Mouse (Mus musculus): ENCODE results near the gene Fgf12. TPM values are rescaled to one million over a fixed set of nuclear protein-coding genes. Genes with fewer than 3 reads are reported as not detected.

The Fgf12 gene
- polyA plus RNA-seq, 1 experiment from 2014 or later: 79.8 TPM

DNA sequence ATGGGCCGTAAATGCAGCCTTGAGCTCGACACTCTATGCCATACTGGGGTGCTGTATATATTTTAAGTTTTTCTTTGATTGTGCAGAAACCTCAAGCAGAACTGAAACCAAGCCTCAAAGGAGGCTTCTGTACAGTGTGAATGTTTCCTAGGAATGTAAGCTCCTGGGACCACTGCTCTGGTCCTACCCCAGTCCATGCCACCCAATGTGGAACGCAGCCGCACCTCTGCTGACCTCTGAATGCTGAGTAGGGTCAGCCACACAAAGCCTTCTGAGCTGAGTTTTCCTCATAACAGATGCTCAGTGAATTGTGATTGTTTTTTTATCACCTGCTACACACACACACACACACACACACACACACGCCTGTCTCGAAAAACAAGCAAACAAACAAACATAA lies 160.4 kb downstream of the Fgf12 start:
- Histone ChIP-seq H3K4me1 (ENCODE audit: control insufficient read depth, insufficient read depth, low read length) (no peaks in the 10 kb centered on the region), H3K4me2 (ENCODE audit: low read depth, low read length) (no peak overlapping the region), H3K27me3 (ENCODE audit: control insufficient read depth, insufficient read depth, low read length) (no peaks in the 10 kb centered on the region), H3K27ac (ENCODE audit: low read depth, low read length) (no peak overlapping the region), H3K9me3 (ENCODE audit: control insufficient read depth, low read length) (no peaks in the 10 kb centered on the region), H3K4me3 (ENCODE audit: low read depth, low read length) (no peak overlapping the region), H3K36me3 (ENCODE audit: control insufficient read depth, insufficient read depth, low read length) (no peaks in the 10 kb centered on the region), H3K9ac (replicated peaks; ENCODE audit: low read depth, low read length) (no peak overlapping the region)
- no peak for ATAC-seq (ENCODE audit: low read depth)
- 91% methylated on average over 6 of the region's 6 CpGs for WGBS

DNA sequence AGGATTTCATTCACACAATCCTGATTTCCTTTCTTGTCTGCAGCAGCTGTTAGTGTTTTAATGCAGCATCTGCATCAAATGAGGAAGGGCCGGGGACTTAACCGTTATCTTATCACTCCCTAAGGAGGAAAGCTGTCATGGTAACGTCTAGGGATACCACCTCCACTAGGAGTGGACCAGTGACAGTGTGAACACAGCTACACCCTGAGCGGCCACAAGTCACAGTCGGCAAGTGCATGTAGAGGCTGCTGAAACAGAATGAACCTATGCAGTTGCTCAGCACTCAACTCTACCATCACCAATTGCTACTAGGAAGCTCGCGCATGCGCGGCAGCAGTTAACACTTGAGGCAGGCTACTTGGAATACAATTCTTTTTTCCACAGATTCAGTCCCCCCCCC lies 161.3 kb downstream of the Fgf12 start:
- ATAC-seq (ENCODE audit: low read depth): no peak

DNA sequence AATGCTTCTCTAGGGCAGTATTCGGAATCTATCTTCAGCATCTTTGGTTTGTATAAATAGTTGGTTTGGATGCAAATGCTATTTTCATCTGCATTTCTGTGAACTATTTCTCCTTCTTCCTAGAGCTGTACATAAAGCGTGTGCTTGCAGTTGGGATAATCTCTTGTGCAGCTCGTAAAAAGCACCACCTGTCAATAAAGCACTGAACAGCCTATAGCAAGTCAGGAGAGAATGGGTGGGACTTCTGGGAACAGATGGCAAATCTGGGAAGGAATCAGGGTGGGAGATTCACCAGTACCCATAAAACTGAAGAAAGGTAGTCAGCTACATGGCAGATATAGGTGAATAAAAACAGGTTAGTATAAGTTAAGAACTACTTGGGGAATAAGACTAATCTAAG lies 180.7 kb downstream of the Fgf12 start:
- WGBS: 64% methylated on average over 3 of the region's 3 CpGs
- H3K27me3 ChIP-seq (ENCODE audit: control insufficient read depth, insufficient read depth, low read length): no peaks in the 10 kb centered on the region
- H3K36me3 ChIP-seq (ENCODE audit: control insufficient read depth, insufficient read depth, low read length): no peaks in the 10 kb centered on the region
- ATAC-seq (ENCODE audit: low read depth): no peak
- no peaks in the 10 kb centered on the region for H3K4me1 ChIP-seq (ENCODE audit: control insufficient read depth, insufficient read depth, low read length)
- H3K27ac ChIP-seq (ENCODE audit: low read depth, low read length): no peak overlapping the region
- no peak overlapping the region for H3K4me2 ChIP-seq (ENCODE audit: low read depth, low read length)
- no peak overlapping the region for H3K4me3 ChIP-seq (ENCODE audit: low read depth, low read length)
- no peak overlapping the region for H3K9ac ChIP-seq (replicated peaks; ENCODE audit: low read depth, low read length)
- H3K9me3 ChIP-seq (ENCODE audit: control insufficient read depth, low read length): no peaks in the 10 kb centered on the region

More for the DNA sequence above, 161.3 kb downstream of the Fgf12 start:
- Histone ChIP-seq H3K36me3 (ENCODE audit: control insufficient read depth, insufficient read depth, low read length) (no peaks in the 10 kb centered on the region), H3K27me3 (ENCODE audit: control insufficient read depth, insufficient read depth, low read length) (no peaks in the 10 kb centered on the region), H3K4me3 (ENCODE audit: low read depth, low read length) (no peak overlapping the region), H3K9ac (replicated peaks; ENCODE audit: low read depth, low read length) (no peak overlapping the region), H3K4me1 (ENCODE audit: control insufficient read depth, insufficient read depth, low read length) (no peaks in the 10 kb centered on the region), H3K4me2 (ENCODE audit: low read depth, low read length) (no peak overlapping the region), H3K27ac (ENCODE audit: low read depth, low read length) (no peak overlapping the region), H3K9me3 (ENCODE audit: control insufficient read depth, low read length) (no peaks in the 10 kb centered on the region)
- WGBS: 70% methylated on average over 9 of the region's 9 CpGs

DNA sequence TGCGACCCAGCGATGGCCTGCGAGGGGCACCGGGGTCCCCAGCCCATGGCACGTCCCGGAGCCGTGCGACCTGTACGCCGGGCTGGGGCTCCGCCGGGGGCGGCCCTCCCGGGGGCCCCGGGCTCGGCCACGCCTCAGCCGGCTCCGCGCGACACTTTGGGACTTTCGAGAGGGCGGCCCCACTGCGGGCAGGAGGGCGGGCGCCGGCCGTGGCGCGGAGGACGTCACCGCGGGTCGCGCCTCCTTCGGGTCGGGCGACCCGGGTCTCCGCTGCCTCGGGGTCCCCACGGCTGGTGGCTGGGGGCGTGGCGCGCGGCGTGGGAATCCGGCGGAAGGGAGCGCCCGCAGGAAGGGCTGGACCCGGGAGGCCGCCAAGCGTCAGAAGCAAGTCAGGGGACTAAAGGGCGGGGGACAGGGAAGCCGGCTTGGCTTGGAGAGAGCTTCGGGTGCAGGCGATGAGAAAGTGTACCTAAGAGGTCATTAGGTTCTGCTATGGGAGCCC lies 188.1 kb downstream of the Fgf12 start:
- 0 out of 2 replicates have a peak, but pooled peaks cover 4% of the 10 kb centered on the region for H3K4me1 ChIP-seq (ENCODE audit: control insufficient read depth, insufficient read depth, low read length)
- H3K9me3 ChIP-seq (ENCODE audit: control insufficient read depth, low read length): no peaks in the 10 kb centered on the region
- H3K27ac ChIP-seq (ENCODE audit: low read depth, low read length): no peak overlapping the region
- H3K27me3 ChIP-seq (ENCODE audit: control insufficient read depth, insufficient read depth, low read length): peaks cover 19% of the 10 kb centered on the region
- H3K36me3 ChIP-seq (ENCODE audit: control insufficient read depth, insufficient read depth, low read length): no peaks in the 10 kb centered on the region
- peak overlapping the region; percentile 99 for H3K4me2 ChIP-seq (ENCODE audit: low read depth, low read length)
- WGBS: under 1% methylated on average over 51 of the region's 58 CpGs
- peak overlapping the region; percentile 51 for H3K9ac ChIP-seq (replicated peaks; ENCODE audit: low read depth, low read length)
- peak; percentile 80 for ATAC-seq (ENCODE audit: low read depth)
- peak overlapping the region; percentile 61 for H3K4me3 ChIP-seq (ENCODE audit: low read depth, low read length)

DNA sequence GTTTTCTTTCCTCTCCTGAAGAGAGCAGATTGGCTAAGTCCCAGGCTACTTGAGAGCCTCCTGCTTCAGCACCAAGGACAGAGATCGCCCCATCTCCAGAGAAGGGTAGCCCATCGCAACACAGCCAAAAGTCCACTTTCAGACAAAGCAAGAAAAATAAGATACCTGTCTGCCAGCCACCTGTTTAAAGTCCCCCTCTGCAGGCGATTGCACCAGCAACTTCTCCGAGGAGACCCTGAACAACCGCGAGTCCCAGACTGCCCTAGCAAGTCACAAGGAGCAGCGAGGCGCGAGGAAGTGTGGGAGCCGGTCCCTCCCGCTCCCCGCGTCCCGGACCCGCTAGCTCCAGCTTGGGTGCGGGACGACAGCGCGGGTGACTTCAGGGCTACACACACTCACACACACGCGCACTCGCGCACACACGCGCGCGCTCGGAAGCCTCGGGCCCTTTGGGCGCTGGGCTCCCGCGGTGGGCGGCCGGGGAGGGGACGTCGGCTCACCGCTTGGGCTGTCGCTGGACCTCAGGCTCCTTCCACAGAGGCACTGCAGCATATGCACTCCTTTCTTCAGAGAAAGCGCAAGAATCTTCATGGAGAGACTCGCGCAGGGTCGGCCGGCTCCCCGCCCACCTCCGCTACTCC lies 188.7 kb downstream of the Fgf12 start:
- H3K36me3 ChIP-seq (ENCODE audit: control insufficient read depth, insufficient read depth, low read length): no peaks in the 10 kb centered on the region
- H3K9me3 ChIP-seq (ENCODE audit: control insufficient read depth, low read length): no peaks in the 10 kb centered on the region
- WGBS: 1% methylated on average over 43 of the region's 45 CpGs

DNA sequence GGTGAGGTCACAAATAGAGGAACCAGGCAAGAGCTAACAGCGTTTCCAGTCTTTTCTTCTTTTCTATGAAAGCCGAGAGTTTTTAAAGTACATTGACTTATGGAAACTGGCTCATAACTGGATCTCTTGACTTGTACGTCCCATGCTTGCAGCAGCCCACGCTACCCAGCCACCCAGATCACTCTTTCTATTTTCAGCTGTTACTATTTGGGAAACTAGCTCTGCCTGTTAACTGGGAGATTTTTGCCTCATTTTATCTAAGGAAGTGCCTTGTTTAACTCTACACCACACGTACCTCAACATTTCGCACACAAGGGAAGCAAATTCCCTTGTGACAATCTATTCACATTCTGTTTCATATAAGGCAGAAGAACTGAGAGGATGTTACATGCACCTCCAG lies 190.0 kb downstream of the Fgf12 start:
- Histone ChIP-seq H3K9ac (replicated peaks; ENCODE audit: low read depth, low read length) (no peak overlapping the region), H3K27me3 (ENCODE audit: control insufficient read depth, insufficient read depth, low read length) (peaks cover 19% of the 10 kb centered on the region), H3K27ac (ENCODE audit: low read depth, low read length) (no peak overlapping the region), H3K9me3 (ENCODE audit: control insufficient read depth, low read length) (no peaks in the 10 kb centered on the region), H3K4me1 (ENCODE audit: control insufficient read depth, insufficient read depth, low read length) (0 out of 2 replicates have a peak, but pooled peaks cover 4% of the 10 kb centered on the region), H3K36me3 (ENCODE audit: control insufficient read depth, insufficient read depth, low read length) (no peaks in the 10 kb centered on the region), H3K4me3 (ENCODE audit: low read depth, low read length) (no peak overlapping the region), H3K4me2 (ENCODE audit: low read depth, low read length) (no peak overlapping the region)
- no peak for ATAC-seq (ENCODE audit: low read depth)
- WGBS: 77% methylated on average over 6 of the region's 6 CpGs

More for the DNA sequence above, 188.7 kb downstream of the Fgf12 start:
- H3K9ac ChIP-seq (replicated peaks; ENCODE audit: low read depth, low read length): peak overlapping the region; percentile 51
- H3K4me2 ChIP-seq (ENCODE audit: low read depth, low read length): peak overlapping the region; percentile 99
- ATAC-seq (ENCODE audit: low read depth): peak; percentile 74; the same call in 1 of the 2 replicates
- no peak overlapping the region for H3K27ac ChIP-seq (ENCODE audit: low read depth, low read length)
- H3K4me3 ChIP-seq (ENCODE audit: low read depth, low read length): peak overlapping the region; percentile 61
- 0 out of 2 replicates have a peak, but pooled peaks cover 4% of the 10 kb centered on the region for H3K4me1 ChIP-seq (ENCODE audit: control insufficient read depth, insufficient read depth, low read length)
- peaks cover 19% of the 10 kb centered on the region for H3K27me3 ChIP-seq (ENCODE audit: control insufficient read depth, insufficient read depth, low read length)

DNA sequence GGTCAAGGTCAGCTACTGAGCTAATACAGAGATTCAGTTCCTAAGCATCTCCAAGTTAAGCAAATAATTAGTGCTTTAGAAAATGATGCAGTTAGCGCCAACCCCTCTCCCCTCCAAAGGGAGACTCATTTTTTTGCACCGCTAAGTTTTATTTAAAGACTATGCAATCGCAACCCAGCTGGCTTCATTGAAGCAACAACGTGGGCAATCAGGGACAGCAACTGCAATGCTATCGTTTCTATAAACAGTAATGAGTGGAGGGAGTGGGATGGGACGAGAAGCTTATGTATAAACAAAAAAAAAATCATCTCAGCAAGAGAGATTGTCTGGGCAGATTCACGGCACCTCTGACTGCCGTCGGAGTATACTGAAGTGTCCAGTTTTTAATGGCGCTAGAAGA lies 197.6 kb downstream of the Fgf12 start:
- WGBS: 84% methylated on average over 10 of the region's 10 CpGs
- Histone ChIP-seq H3K9me3 (ENCODE audit: control insufficient read depth, low read length) (no peaks in the 10 kb centered on the region), H3K27ac (ENCODE audit: low read depth, low read length) (no peak overlapping the region), H3K4me1 (ENCODE audit: control insufficient read depth, insufficient read depth, low read length) (no peaks in the 10 kb centered on the region), H3K9ac (replicated peaks; ENCODE audit: low read depth, low read length) (no peak overlapping the region), H3K4me3 (ENCODE audit: low read depth, low read length) (no peak overlapping the region), H3K4me2 (ENCODE audit: low read depth, low read length) (no peak overlapping the region), H3K27me3 (ENCODE audit: control insufficient read depth, insufficient read depth, low read length) (no peaks in the 10 kb centered on the region), H3K36me3 (ENCODE audit: control insufficient read depth, insufficient read depth, low read length) (no peaks in the 10 kb centered on the region)
- no peak for ATAC-seq (ENCODE audit: low read depth)

DNA sequence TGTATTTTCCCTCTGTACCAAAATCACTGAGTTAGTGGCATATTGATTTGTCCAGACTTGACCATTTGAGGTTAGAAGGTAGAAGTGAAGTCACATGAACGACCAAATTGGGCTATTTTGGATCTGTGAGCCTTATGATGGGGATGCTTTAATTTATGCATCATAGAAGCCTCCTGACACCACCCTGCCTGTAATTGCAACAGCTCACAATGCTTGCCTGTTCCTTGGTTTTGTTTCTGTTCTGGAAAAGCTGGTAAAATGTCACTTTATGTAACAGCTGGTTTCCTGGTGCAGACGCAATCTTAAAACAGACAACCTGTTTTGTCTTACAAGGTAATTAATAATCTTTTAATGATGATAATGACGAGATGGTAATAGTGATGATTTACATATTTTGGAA lies 213.4 kb downstream of the Fgf12 start:
- Histone ChIP-seq H3K9me3 (ENCODE audit: control insufficient read depth, low read length) (no peaks in the 10 kb centered on the region), H3K4me3 (ENCODE audit: low read depth, low read length) (no peak overlapping the region), H3K4me2 (ENCODE audit: low read depth, low read length) (no peak overlapping the region), H3K9ac (replicated peaks; ENCODE audit: low read depth, low read length) (no peak overlapping the region), H3K4me1 (ENCODE audit: control insufficient read depth, insufficient read depth, low read length) (no peaks in the 10 kb centered on the region), H3K36me3 (ENCODE audit: control insufficient read depth, insufficient read depth, low read length) (no peaks in the 10 kb centered on the region), H3K27ac (ENCODE audit: low read depth, low read length) (no peak overlapping the region), H3K27me3 (ENCODE audit: control insufficient read depth, insufficient read depth, low read length) (no peaks in the 10 kb centered on the region)
- WGBS: 66% methylated on average over 3 of the region's 3 CpGs
- no peak for ATAC-seq (ENCODE audit: low read depth)

DNA sequence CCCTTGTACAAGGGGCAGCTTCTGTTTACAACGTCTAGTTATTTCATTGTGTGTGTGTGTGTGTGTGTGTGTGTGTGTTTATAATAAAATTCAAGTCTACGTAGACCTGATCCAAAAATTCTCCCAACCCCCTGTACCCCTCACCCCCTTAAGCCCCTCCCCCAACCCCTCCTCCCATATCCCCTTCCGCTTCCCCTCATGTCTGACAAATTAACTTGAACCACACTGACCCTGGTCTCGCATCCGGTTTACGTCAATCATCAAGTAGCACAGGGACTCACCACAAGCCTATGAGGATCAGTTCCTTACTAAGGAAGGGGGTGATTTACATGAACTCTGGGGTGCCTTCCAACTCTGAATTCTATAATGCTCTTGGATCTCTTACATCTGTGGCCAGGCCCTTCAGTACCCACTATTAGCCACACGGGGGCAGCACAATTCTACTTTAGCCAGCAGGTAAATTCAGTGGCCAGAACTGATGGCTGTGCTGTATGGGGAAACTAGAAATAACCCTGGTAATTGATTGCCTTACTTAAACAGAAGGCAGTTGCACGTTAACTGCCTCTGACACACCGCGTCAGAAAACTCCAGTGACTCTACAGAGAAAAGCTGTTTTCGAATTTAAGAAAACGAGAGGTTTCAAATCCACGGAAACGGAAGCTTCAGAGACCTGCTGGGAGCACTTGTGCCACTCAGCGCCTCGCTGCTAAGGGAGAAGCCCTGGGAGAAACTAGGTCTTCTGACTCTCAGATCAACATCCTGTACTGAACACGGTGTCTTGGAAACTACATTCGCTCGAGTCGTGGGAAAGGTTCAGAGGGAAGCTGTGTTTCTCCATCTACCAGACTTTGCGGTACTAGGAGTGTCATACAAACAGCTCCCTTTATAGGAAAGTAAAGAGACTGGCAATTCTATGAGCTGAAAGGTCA lies 235.0 kb downstream of the Fgf12 start:
- Histone ChIP-seq H3K27me3 (ENCODE audit: control insufficient read depth, insufficient read depth, low read length) (no peaks in the 10 kb centered on the region), H3K9ac (replicated peaks; ENCODE audit: low read depth, low read length) (no peak overlapping the region; the same call in 1 of the 2 replicates), H3K9me3 (ENCODE audit: control insufficient read depth, low read length) (no peaks in the 10 kb centered on the region), H3K4me2 (ENCODE audit: low read depth, low read length) (peak overlapping the region; percentile 35), H3K36me3 (ENCODE audit: control insufficient read depth, insufficient read depth, low read length) (no peaks in the 10 kb centered on the region), H3K4me1 (ENCODE audit: control insufficient read depth, insufficient read depth, low read length) (no peaks in the 10 kb centered on the region), H3K27ac (ENCODE audit: low read depth, low read length) (no peak overlapping the region), H3K4me3 (ENCODE audit: low read depth, low read length) (peak overlapping the region; percentile 8)
- ATAC-seq (ENCODE audit: low read depth): peak; percentile 93
- WGBS: 29% methylated on average over 21 of the region's 21 CpGs
